Mouse (Mus musculus): ENCODE data around the gene S100a2. TPM values are rescaled to one million over a fixed set of nuclear protein-coding genes. Genes with fewer than 3 reads are reported as not detected.

Gene S100a2
- polyA plus RNA-seq, 1 experiment from 2014 or later, result not detected

DNA sequence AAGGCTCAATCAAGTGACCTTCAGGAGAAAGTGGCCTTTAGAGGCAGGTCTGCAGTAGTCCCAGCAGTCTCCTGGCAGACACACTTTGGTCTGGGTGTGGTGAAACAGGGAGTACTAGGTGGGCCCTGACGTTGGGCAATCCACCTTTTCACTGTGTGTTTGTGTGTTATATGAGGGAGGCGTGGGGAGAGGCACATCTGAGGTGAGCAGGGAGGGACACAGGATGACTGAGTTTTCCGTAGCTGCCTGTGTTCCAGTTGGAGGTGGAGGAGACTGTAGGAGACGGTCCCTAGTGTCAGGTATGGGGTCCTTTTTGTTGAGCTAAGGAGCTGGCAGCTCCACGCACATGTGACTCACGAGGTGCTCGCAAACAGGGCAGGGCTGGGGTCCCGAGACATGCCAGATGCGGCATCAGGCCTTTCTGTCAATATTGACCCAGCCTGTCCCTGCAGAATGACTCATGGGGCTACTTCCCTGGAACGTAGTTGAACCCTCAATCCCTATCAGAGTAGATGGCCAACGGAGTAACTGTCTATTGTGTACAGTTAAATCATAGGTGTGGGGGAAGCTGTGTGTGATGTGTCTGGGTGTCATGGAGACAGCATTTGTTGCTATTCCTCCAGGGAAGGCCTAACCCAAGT lies 24.7 kb downstream of the S100a2 start:
- ATAC-seq (replicated peaks; ENCODE audit: insufficient number of reproducible peaks, low FRiP score, low TSS enrichment), result no peak
- H3K36me3 ChIP-seq (ENCODE audit: control insufficient read depth, insufficient read depth, low read length), result no peaks in the 10 kb centered on the region
- no peak overlapping the region for H3K9ac ChIP-seq (ENCODE audit: low read depth, low read length)
- no peak overlapping the region for H3K27ac ChIP-seq (ENCODE audit: low read depth, low read length)
- H3K9me3 ChIP-seq (replicated peaks; ENCODE audit: control insufficient read depth, low read length), result no peaks in the 10 kb centered on the region
- H3K27me3 ChIP-seq (ENCODE audit: control insufficient read depth, insufficient read depth, low read length), result no peaks in the 10 kb centered on the region
- 0 out of 2 replicates have a peak, but pooled peaks cover 5% of the 10 kb centered on the region for H3K4me1 ChIP-seq (ENCODE audit: control insufficient read depth, insufficient read depth, low read length)
- no peak overlapping the region for H3K4me3 ChIP-seq (ENCODE audit: low read depth, low read length)
- no peak overlapping the region for H3K4me2 ChIP-seq
- 71% methylated on average over 11 of the region's 11 CpGs for WGBS (ENCODE audit: insufficient replicate concordance)

DNA sequence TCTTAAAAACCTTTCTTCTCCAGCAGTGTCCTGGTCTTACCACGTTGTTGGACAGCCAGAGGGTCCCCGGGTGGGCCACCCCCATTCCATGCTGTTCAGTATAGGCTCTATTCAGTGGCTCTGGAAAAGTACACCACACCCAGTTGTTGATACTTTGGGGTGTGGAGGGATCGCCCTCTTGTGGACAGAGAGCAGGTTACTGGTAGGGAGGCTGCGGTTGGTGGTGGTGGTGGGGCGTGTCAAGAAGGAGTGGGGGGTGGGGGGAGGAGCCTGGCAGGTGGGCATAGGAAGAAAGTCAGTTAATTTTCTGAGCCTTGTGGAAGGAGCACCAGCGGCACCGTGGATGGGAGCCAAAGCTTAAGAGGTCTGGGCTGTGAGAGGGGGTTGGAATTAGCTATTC lies 25.4 kb downstream of the S100a2 start:
- H3K4me1 ChIP-seq (ENCODE audit: control insufficient read depth, insufficient read depth, low read length), result 0 out of 2 replicates have a peak, but pooled peaks cover 5% of the 10 kb centered on the region
- H3K36me3 ChIP-seq (ENCODE audit: control insufficient read depth, insufficient read depth, low read length), result no peaks in the 10 kb centered on the region
- ATAC-seq (replicated peaks; ENCODE audit: insufficient number of reproducible peaks, low FRiP score, low TSS enrichment), result 0 out of 2 replicates have a peak, but pooled peaks have one; percentile 39
- no peak overlapping the region for H3K9ac ChIP-seq (ENCODE audit: low read depth, low read length)
- WGBS (ENCODE audit: insufficient replicate concordance), result 9% methylated on average over 7 of the region's 7 CpGs
- H3K27me3 ChIP-seq (ENCODE audit: control insufficient read depth, insufficient read depth, low read length), result no peaks in the 10 kb centered on the region
- no peak overlapping the region for H3K4me2 ChIP-seq
- H3K27ac ChIP-seq (ENCODE audit: low read depth, low read length), result no peak overlapping the region
- no peaks in the 10 kb centered on the region for H3K9me3 ChIP-seq (replicated peaks; ENCODE audit: control insufficient read depth, low read length)
- H3K4me3 ChIP-seq (ENCODE audit: low read depth, low read length), result no peak overlapping the region

DNA sequence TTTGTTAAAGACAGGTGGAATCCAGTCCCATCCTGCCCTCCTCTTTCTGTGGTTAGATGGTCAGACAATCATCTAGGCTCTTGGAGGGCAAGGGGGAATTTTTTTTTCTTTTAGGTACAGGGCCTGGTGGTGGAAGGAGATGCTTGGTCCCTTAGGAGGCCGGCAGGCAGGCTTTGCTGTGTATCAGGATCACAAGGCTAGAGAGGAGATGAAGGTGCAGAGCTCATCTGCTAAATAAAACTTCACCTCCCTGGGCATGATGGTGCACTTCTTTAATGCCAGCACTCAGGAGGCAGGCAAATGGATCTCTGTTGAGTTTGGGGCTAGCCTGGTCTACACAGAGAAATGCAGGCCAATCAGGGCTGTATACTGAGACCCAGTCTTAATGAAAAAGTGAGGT lies 25.9 kb downstream of the S100a2 start:
- 60% methylated on average over 1 of the region's 1 CpGs for WGBS (ENCODE audit: insufficient replicate concordance)
- H3K27ac ChIP-seq (ENCODE audit: low read depth, low read length), result no peak overlapping the region
- no peaks in the 10 kb centered on the region for H3K36me3 ChIP-seq (ENCODE audit: control insufficient read depth, insufficient read depth, low read length)
- no peak overlapping the region for H3K4me3 ChIP-seq (ENCODE audit: low read depth, low read length)
- no peak overlapping the region for H3K9ac ChIP-seq (ENCODE audit: low read depth, low read length)
- 0 out of 2 replicates have a peak, but pooled peaks cover 5% of the 10 kb centered on the region for H3K4me1 ChIP-seq (ENCODE audit: control insufficient read depth, insufficient read depth, low read length)
- no peak overlapping the region for H3K4me2 ChIP-seq
- no peaks in the 10 kb centered on the region for H3K27me3 ChIP-seq (ENCODE audit: control insufficient read depth, insufficient read depth, low read length)
- no peak for ATAC-seq (replicated peaks; ENCODE audit: insufficient number of reproducible peaks, low FRiP score, low TSS enrichment)
- H3K9me3 ChIP-seq (replicated peaks; ENCODE audit: control insufficient read depth, low read length), result no peaks in the 10 kb centered on the region

DNA sequence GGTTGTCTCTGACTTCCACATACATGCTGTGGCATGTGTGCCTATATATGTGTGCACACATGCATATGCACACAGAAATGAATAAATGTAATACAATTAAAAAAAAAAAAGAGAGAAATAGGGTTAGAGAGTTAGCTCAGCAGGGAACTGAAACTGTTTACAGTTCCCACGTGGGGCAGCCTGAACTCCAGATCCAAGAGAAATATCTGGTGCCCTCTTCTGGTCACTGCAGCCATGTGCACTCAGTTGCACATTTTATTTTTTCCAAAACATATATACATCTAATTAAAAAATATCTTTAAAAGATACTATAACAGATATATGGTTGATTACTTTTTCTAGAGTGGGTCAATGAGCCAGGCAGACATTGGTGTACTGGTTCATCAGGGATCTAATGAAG lies 27.5 kb downstream of the S100a2 start:
- ATAC-seq (replicated peaks; ENCODE audit: insufficient number of reproducible peaks, low FRiP score, low TSS enrichment), result no peak
- WGBS (ENCODE audit: insufficient replicate concordance), result 11% methylated on average over 1 of the region's 1 CpGs

DNA sequence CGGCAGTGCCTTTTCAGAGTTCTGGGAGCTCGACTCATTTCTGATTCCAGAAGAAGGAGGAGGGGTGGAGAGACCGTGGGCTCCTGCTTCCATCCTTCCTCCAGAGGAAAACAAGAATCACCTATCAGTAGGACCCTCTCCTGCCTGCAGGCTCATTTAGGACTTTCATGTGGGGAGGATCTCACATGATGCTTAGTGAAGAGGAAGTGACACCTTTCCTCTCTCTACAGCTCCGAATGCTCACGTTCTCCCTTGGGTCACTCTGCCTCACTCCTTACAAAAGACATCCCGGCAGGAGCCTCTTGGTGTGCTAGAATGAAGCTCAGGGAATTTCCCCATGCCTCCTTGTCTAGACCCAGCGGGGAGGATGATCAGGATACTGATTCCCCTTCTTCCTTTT lies 31.5 kb downstream of the S100a2 start:
- Histone ChIP-seq H3K36me3 (ENCODE audit: control insufficient read depth, insufficient read depth, low read length) (no peaks in the 10 kb centered on the region), H3K9me3 (replicated peaks; ENCODE audit: control insufficient read depth, low read length) (no peaks in the 10 kb centered on the region), H3K4me3 (ENCODE audit: low read depth, low read length) (no peak overlapping the region), H3K9ac (ENCODE audit: low read depth, low read length) (no peak overlapping the region), H3K4me2 (no peak overlapping the region), H3K27me3 (ENCODE audit: control insufficient read depth, insufficient read depth, low read length) (no peaks in the 10 kb centered on the region), H3K4me1 (ENCODE audit: control insufficient read depth, insufficient read depth, low read length) (no peaks in the 10 kb centered on the region), H3K27ac (ENCODE audit: low read depth, low read length) (no peak overlapping the region)
- 43% methylated on average over 7 of the region's 7 CpGs for WGBS (ENCODE audit: insufficient replicate concordance)
- ATAC-seq (replicated peaks; ENCODE audit: insufficient number of reproducible peaks, low FRiP score, low TSS enrichment), result no peak

More for the DNA sequence above, 27.5 kb downstream of the S100a2 start:
- 0 out of 2 replicates have a peak, but pooled peaks cover 5% of the 10 kb centered on the region for H3K4me1 ChIP-seq (ENCODE audit: control insufficient read depth, insufficient read depth, low read length)
- no peak overlapping the region for H3K9ac ChIP-seq (ENCODE audit: low read depth, low read length)
- no peak overlapping the region for H3K4me2 ChIP-seq
- no peak overlapping the region for H3K4me3 ChIP-seq (ENCODE audit: low read depth, low read length)
- H3K27ac ChIP-seq (ENCODE audit: low read depth, low read length), result no peak overlapping the region
- no peaks in the 10 kb centered on the region for H3K9me3 ChIP-seq (replicated peaks; ENCODE audit: control insufficient read depth, low read length)
- no peaks in the 10 kb centered on the region for H3K36me3 ChIP-seq (ENCODE audit: control insufficient read depth, insufficient read depth, low read length)
- no peaks in the 10 kb centered on the region for H3K27me3 ChIP-seq (ENCODE audit: control insufficient read depth, insufficient read depth, low read length)

DNA sequence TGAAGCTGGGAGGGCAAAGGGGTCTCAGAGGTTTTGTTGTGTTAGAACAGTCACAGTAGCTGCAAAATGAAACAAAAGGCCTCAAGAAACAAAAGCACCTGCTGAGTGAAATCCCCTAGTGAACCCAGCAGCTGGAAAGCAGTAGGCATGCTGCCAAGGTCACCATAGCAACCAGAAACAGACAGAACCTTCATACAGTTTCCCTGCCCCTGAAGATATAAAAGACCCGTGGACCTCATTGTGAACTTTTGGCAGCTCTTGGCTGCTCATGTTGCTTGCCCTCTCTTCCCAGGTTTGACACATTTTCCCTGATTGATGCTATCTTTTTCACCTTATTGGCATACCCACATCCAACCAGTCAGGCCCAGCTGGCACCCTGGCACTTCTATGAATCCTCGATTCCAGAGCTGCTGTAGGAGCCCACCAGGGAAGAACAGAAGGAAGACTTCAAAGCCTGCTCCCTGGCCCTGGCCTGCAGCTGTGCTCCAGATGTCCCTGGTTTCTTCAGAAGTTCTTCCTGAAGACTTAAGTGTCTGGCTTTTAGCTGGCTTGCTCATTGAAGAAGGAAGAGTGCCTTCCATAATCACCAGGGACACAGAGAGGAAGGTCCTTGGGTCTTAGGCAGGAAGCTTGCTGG lies 33.5 kb downstream of the S100a2 start:
- H3K9me3 ChIP-seq (replicated peaks; ENCODE audit: control insufficient read depth, low read length), result no peaks in the 10 kb centered on the region

DNA sequence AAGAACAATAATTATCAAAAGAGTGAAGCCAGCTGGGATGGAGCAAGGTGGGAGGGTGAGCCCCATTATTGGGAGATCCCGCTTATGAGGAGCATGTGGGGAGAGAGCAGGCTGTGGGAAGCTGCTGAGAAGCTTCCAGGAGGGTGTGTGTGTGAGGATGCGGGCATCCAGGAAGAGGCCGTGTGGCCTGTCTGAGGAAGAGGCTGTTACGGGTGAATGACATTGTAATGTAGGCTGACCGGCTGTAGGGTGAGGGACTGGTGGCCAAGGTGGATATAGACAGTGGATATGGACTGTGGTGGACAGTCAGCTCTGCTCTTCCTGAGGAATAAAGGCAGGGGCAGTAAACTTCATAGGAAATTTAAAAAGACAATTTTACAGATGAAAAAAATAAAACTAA lies 35.4 kb downstream of the S100a2 start:
- 71% methylated on average over 5 of the region's 5 CpGs for WGBS (ENCODE audit: insufficient replicate concordance)
- Histone ChIP-seq H3K9me3 (replicated peaks; ENCODE audit: control insufficient read depth, low read length) (no peaks in the 10 kb centered on the region), H3K4me2 (no peak overlapping the region), H3K4me3 (ENCODE audit: low read depth, low read length) (no peak overlapping the region), H3K27me3 (ENCODE audit: control insufficient read depth, insufficient read depth, low read length) (no peaks in the 10 kb centered on the region), H3K4me1 (ENCODE audit: control insufficient read depth, insufficient read depth, low read length) (no peaks in the 10 kb centered on the region), H3K27ac (ENCODE audit: low read depth, low read length) (no peak overlapping the region), H3K9ac (ENCODE audit: low read depth, low read length) (no peak overlapping the region), H3K36me3 (ENCODE audit: control insufficient read depth, insufficient read depth, low read length) (no peaks in the 10 kb centered on the region)
- no peak for ATAC-seq (replicated peaks; ENCODE audit: insufficient number of reproducible peaks, low FRiP score, low TSS enrichment)

More for the DNA sequence above, 33.5 kb downstream of the S100a2 start:
- no peaks in the 10 kb centered on the region for H3K36me3 ChIP-seq (ENCODE audit: control insufficient read depth, insufficient read depth, low read length)
- H3K9ac ChIP-seq (ENCODE audit: low read depth, low read length), result no peak overlapping the region
- H3K4me2 ChIP-seq, result no peak overlapping the region
- no peaks in the 10 kb centered on the region for H3K27me3 ChIP-seq (ENCODE audit: control insufficient read depth, insufficient read depth, low read length)
- 23% methylated on average over 2 of the region's 2 CpGs for WGBS (ENCODE audit: insufficient replicate concordance)
- no peak overlapping the region for H3K27ac ChIP-seq (ENCODE audit: low read depth, low read length)
- H3K4me1 ChIP-seq (ENCODE audit: control insufficient read depth, insufficient read depth, low read length), result no peaks in the 10 kb centered on the region
- no peak for ATAC-seq (replicated peaks; ENCODE audit: insufficient number of reproducible peaks, low FRiP score, low TSS enrichment)
- H3K4me3 ChIP-seq (ENCODE audit: low read depth, low read length), result no peak overlapping the region

DNA sequence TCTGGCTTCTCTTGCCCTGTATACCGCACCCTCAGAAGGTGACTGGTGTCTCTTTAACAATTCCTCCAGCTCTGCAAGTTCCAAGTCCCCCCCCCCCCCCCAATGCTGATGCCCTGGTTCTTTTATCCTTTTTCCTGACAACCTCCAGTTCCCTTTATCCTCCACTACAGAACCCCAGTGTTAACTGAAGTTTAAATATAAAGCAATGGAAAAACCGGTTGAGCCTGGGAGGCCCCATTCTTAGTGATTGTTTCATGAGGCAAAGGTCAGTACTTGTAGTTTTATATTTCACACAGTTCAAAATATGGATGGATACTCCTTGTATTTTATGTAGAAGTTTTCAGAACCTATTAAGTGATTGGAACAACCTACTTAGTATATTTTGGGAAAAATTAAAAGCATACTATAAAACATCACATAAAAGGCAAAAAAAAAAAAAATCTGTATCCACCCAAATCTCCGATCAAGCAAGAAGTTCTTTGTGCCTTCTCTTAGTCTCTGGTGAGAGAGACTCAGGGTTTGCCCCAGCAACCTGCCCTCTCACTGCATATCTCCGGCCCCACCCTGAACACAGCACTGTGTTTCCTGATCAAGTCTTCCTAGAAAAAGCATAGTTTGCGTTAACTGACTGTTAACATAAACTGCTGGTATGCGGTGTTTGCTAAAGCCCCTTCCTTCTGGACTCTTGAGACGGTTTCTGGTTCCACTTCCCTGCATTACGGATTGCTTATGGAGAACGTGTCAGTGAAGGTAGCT lies 36.4 kb downstream of the S100a2 start:
- no peak overlapping the region for H3K4me3 ChIP-seq (ENCODE audit: low read depth, low read length)
- no peaks in the 10 kb centered on the region for H3K9me3 ChIP-seq (replicated peaks; ENCODE audit: control insufficient read depth, low read length)
- H3K36me3 ChIP-seq (ENCODE audit: control insufficient read depth, insufficient read depth, low read length), result no peaks in the 10 kb centered on the region
- no peaks in the 10 kb centered on the region for H3K27me3 ChIP-seq (ENCODE audit: control insufficient read depth, insufficient read depth, low read length)
- H3K27ac ChIP-seq (ENCODE audit: low read depth, low read length), result no peak overlapping the region
- no peak overlapping the region for H3K9ac ChIP-seq (ENCODE audit: low read depth, low read length)
- no peak overlapping the region for H3K4me2 ChIP-seq
- no peak for ATAC-seq (replicated peaks; ENCODE audit: insufficient number of reproducible peaks, low FRiP score, low TSS enrichment)
- 68% methylated on average over 9 of the region's 9 CpGs for WGBS (ENCODE audit: insufficient replicate concordance)
- H3K4me1 ChIP-seq (ENCODE audit: control insufficient read depth, insufficient read depth, low read length), result no peaks in the 10 kb centered on the region

Data from heart, embryonic 11.5 days (tissue).